Mouse (Mus musculus) thymus, adult 2 months (tissue): Measurements from ENCODE around the gene Aldh1a2. TPM values are rescaled to one million over a fixed set of nuclear protein-coding genes. Genes with fewer than 3 reads are reported as not detected.

ENCODE experiments used
- DNase-seq: peaks from one replicate; pipeline ENCODE4 v3.0.0; 2021
- H3K27ac ChIP-seq: fragments of 200-500 bp; 2 replicates; pipeline ENCODE4 v1.5.1; 2012; ENCODE audit warnings: low read length, control low read depth; ENCODE audit not compliant: control insufficient read depth, insufficient read depth
- H3K27me3 ChIP-seq: fragments of 200-500 bp; 2 replicates; pipeline ENCODE4 v1.6.1; 2012; ENCODE audit warnings: mild to moderate bottlenecking, low read length, moderate library complexity, mixed read lengths; ENCODE audit not compliant: control insufficient read depth, insufficient read depth
- H3K36me3 ChIP-seq: fragments of 200-500 bp; 2 replicates; pipeline ENCODE4 v1.6.1; 2012; ENCODE audit warnings: mild to moderate bottlenecking, low read length, moderate library complexity; ENCODE audit not compliant: control insufficient read depth, insufficient read depth
- H3K4me1 ChIP-seq: fragments of 200-500 bp; replicated peaks from 2 replicates; pipeline ENCODE4 v1.6.1; 2012; ENCODE audit warnings: low read length; ENCODE audit not compliant: control insufficient read depth, insufficient read depth
- H3K4me3 ChIP-seq: fragments of 200-500 bp; 2 replicates; pipeline ENCODE4 v1.5.1; 2012; ENCODE audit warnings: mild to moderate bottlenecking, low read length, control low read depth, moderate library complexity; ENCODE audit not compliant: control insufficient read depth, insufficient read depth
- CTCF ChIP-seq: fragments of 200-500 bp; IDR thresholded peaks from 2 replicates; pipeline ENCODE4 v1.5.1; 2012; ENCODE audit warnings: mild to moderate bottlenecking, control low read depth, low read length, moderate library complexity, borderline replicate concordance; ENCODE audit not compliant: control insufficient read depth, poor library complexity, insufficient read depth; ENCODE audit errors: extremely low read depth
- POLR2A ChIP-seq: fragments of 200-500 bp; IDR thresholded peaks from 2 replicates; pipeline ENCODE4 v1.6.1; 2012; ENCODE audit warnings: mild to moderate bottlenecking, low read length, control low read depth, moderate library complexity; ENCODE audit not compliant: control insufficient read depth, poor library complexity, insufficient read depth; ENCODE audit errors: extremely low read depth
- WGBS: fragments of 180-500 bp; shearing (Covaris S2); methylation state at CpG from one replicate; pipeline ENCODE4 v1.1.7; 2018; 5-methylcytosine and 5-hydroxymethylcytosine counted together
- polyA plus RNA-seq: library from polyadenylated mRNA; depleted of rRNA; stranded (reverse); fragments of >200 nt; gene quantifications from 2 replicates; pipeline ENCODE4 v1.2.3, GENCODE M21; 2012

Aldh1a2 gene
- polyA plus RNA-seq, 1 experiment, result 2.3 TPM

- no peaks in the 10 kb centered on the region for H3K36me3 ChIP-seq
- no peak for DNase-seq
- no peaks in the 10 kb centered on the region for H3K27me3 ChIP-seq
- H3K27ac ChIP-seq, result no peak overlapping the region
- WGBS, result 79% methylated on average over 3 of the region's 3 CpGs
- H3K4me1 ChIP-seq, result no peaks in the 10 kb centered on the region
- H3K4me3 ChIP-seq, result no peak overlapping the region
- TF ChIP-seq POLR2A, result no peak
- TF ChIP-seq CTCF, result no peak
These were observed 47.1 kb downstream of the Aldh1a2 start for GRCm38 (mm10) chr9:71262711-71263110.

- Histone ChIP-seq H3K36me3 (no peaks in the 10 kb centered on the region), H3K27me3 (no peaks in the 10 kb centered on the region), H3K4me1 (no peaks in the 10 kb centered on the region), H3K4me3 (no peak overlapping the region), H3K27ac (no peak overlapping the region)
- DNase-seq, result no peak
- TF ChIP-seq POLR2A, result no peak
- no peak for TF ChIP-seq CTCF
- WGBS, result 88% methylated on average over 5 of the region's 5 CpGs
These were observed 54.1 kb downstream of the Aldh1a2 start for GRCm38 (mm10) chr9:71269711-71270110.

GRCm38 (mm10) chr9:71270205-71270604 lies 54.6 kb downstream of the Aldh1a2 start:
- DNase-seq, result no peak
- H3K27ac ChIP-seq, result no peak overlapping the region
- H3K4me3 ChIP-seq, result no peak overlapping the region
- 84% methylated on average over 3 of the region's 3 CpGs for WGBS
- H3K4me1 ChIP-seq, result no peaks in the 10 kb centered on the region
- no peaks in the 10 kb centered on the region for H3K36me3 ChIP-seq
- TF ChIP-seq CTCF (no peak), POLR2A (no peak)
- no peaks in the 10 kb centered on the region for H3K27me3 ChIP-seq

GRCm38 (mm10) chr9:71276149-71276721 lies 60.6 kb downstream of the Aldh1a2 start:
- H3K4me1 ChIP-seq, result no peaks in the 10 kb centered on the region
- H3K27me3 ChIP-seq, result no peaks in the 10 kb centered on the region
- H3K4me3 ChIP-seq, result no peak overlapping the region
- DNase-seq, result no peak
- no peaks in the 10 kb centered on the region for H3K36me3 ChIP-seq
- no peak for TF ChIP-seq CTCF
- TF ChIP-seq POLR2A, result no peak
- no peak overlapping the region for H3K27ac ChIP-seq
- WGBS, result 91% methylated on average over 14 of the region's 14 CpGs

GRCm38 (mm10) chr9:71278741-71279140 lies 63.2 kb downstream of the Aldh1a2 start:
- no peak for TF ChIP-seq CTCF
- TF ChIP-seq POLR2A, result no peak
- no peak overlapping the region for H3K4me3 ChIP-seq
- no peaks in the 10 kb centered on the region for H3K36me3 ChIP-seq
- no peak overlapping the region for H3K27ac ChIP-seq
- no peaks in the 10 kb centered on the region for H3K27me3 ChIP-seq
- no peaks in the 10 kb centered on the region for H3K4me1 ChIP-seq
- 85% methylated on average over 4 of the region's 4 CpGs for whole genome bisulfite sequencing
- DNase-seq, result no peak

- H3K4me3 ChIP-seq, result no peak overlapping the region
- H3K4me1 ChIP-seq, result no peaks in the 10 kb centered on the region
- H3K27me3 ChIP-seq, result no peaks in the 10 kb centered on the region
- WGBS, result 95% methylated on average over 7 of the region's 7 CpGs
- no peaks in the 10 kb centered on the region for H3K36me3 ChIP-seq
- TF ChIP-seq POLR2A (no peak), CTCF (no peak)
- H3K27ac ChIP-seq, result no peak overlapping the region
- no peak for DNase-seq
These were observed 67.6 kb downstream of the Aldh1a2 start for GRCm38 (mm10) chr9:71283156-71283555.

GRCm38 (mm10) chr9:71285231-71285630 lies 69.6 kb downstream of the Aldh1a2 start:
- Histone ChIP-seq H3K27ac (no peak overlapping the region), H3K27me3 (no peaks in the 10 kb centered on the region), H3K36me3 (no peaks in the 10 kb centered on the region), H3K4me3 (no peak overlapping the region), H3K4me1 (no peaks in the 10 kb centered on the region)
- TF ChIP-seq CTCF (no peak), POLR2A (no peak)
- DNase-seq, result no peak
- 96% methylated on average over 3 of the region's 3 CpGs for WGBS
